Mouse (Mus musculus): ENCODE results near the gene Shoc2.

Shoc2 gene

GRCm38 (mm10) chr19:54040356-54041028, 96.4 kb downstream of the Shoc2 start:
- no peak for DNase-seq

- DNase-seq: no peak
Measured at GRCm38 (mm10) chr19:54041029-54041367, 96.9 kb downstream of the Shoc2 start.

- DNase-seq: no peak
Measured at GRCm38 (mm10) chr19:54043851-54044250, 99.7 kb downstream of the Shoc2 start, which contains the start of gene Adra2a. Gene Adra2a (plus strand): TSS chr19:54044151.

- DNase-seq: peak; percentile 62
Measured at GRCm38 (mm10) chr19:54044507-54045371, 100.6 kb downstream of the Shoc2 start.

- DNase-seq: no peak
Measured at GRCm38 (mm10) chr19:54045412-54045811, 101.3 kb downstream of the Shoc2 start.

GRCm38 (mm10) chr19:54045931-54046683, 102.0 kb downstream of the Shoc2 start:
- no peak for DNase-seq

- DNase-seq: no peak
Measured at GRCm38 (mm10) chr19:54046684-54047070, 102.6 kb downstream of the Shoc2 start.

GRCm38 (mm10) chr19:54047386-54048050, 103.4 kb downstream of the Shoc2 start:
- no peak for DNase-seq

- DNase-seq: no peak
Measured at GRCm38 (mm10) chr19:54048161-54048885, 104.2 kb downstream of the Shoc2 start.

GRCm38 (mm10) chr19:54051651-54052050, 107.5 kb downstream of the Shoc2 start:
- DNase-seq: no peak

- no peak for DNase-seq
Measured at GRCm38 (mm10) chr19:54055845-54056244, 111.7 kb downstream of the Shoc2 start.

GRCm38 (mm10) chr19:54068447-54068846, 124.3 kb downstream of the Shoc2 start:
- DNase-seq: no peak

- DNase-seq: peak; percentile 41
Measured at GRCm38 (mm10) chr19:54070521-54070920, 126.4 kb downstream of the Shoc2 start.

GRCm38 (mm10) chr19:54072233-54072800, 128.2 kb downstream of the Shoc2 start:
- no peak for DNase-seq

GRCm38 (mm10) chr19:54076362-54077349, 132.6 kb downstream of the Shoc2 start:
- DNase-seq: no peak

GRCm38 (mm10) chr19:54081303-54081702, 137.2 kb downstream of the Shoc2 start:
- no peak for DNase-seq

- no peak for DNase-seq
Measured at GRCm38 (mm10) chr19:54081716-54082165, 137.6 kb downstream of the Shoc2 start.
